Mouse (Mus musculus): ENCODE results near the gene Gm20388.

DNA sequence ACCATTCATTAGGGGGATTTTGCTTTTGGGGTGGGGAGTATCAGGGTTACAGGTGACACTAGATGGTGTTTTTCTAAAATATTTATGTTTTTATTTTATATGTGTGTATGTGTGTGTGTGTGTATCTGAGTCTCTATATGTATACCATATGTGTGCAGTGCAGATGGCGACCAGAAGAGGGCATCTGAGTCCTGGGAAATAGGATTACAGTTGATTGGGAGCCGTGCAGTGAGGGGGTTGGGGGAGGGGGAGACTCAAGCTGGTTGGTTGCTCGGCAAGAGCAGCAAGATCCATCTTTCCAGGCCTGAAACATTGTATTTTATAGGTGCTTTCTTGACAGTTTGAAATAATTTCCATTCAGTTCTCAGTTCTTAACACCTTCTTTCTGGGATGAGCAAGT lies 1816.5 kb downstream of the Gm20388 start:
- no peak for TF ChIP-seq TAL1 (IDR thresholded peaks at IDR 0.05; ENCODE audit: low read length)
- no peak for TF ChIP-seq GATA1 (IDR thresholded peaks at IDR 0.05; ENCODE audit: low read length)

All from erythroblast, embryonic 14.5 days (primary cell).